Mouse (Mus musculus): Measurements from ENCODE around the gene Ceacam20.

DNA sequence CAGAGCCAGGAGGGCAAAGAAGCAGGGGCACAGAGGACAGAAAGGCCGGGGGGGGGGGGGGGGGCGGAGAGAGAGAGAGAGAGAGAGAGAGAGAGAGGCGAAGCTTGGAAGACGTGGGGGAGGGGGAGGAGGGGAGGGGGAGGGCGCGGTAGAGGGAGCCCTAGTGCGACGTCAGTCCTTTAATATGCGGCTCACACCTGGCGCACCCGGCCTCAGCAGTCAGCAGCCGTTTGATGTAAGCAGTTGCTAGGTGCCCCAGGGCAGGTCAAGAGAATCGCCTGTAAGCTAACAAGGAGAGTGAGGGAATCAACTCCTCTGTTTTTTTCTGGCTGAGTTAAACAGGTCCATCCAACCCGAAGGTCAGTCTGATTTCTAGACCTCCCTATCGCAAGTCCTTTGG lies 41.4 kb upstream of the Ceacam20 start:
- TF ChIP-seq CTCF (IDR thresholded peaks at IDR 0.05; ENCODE audit: control insufficient read depth, insufficient read depth, insufficient replicate concordance, low read depth, low read length) (no peak), POLR2A (IDR thresholded peaks at IDR 0.05; ENCODE audit: control insufficient read depth, low read depth, low read length) (no peak)

Measured in testis, adult 2 months (tissue).